Mouse (Mus musculus): ENCODE results near the gene Ccnb3. TPM values are rescaled to one million over a fixed set of nuclear protein-coding genes. Genes with fewer than 3 reads are reported as not detected.
"Not testable (repeated sequence)": the region's sequence is repeated elsewhere in the genome, so short reads cannot be mapped to it uniquely, and the experiment has no call there.

Ccnb3 gene
- not detected in 2 replicates for polyA plus RNA-seq (2015; fragmentation: Nextera tagmentation; extraction: Ambion mirVana)

GRCm38 (mm10) chrX:7041519-7041918, at the start of gene Ccnb3:
Ccnb3 (minus strand) TSS chrX:7041619.
- Histone ChIP-seq H3K36me3 (replicated peaks) (no peaks in the 10 kb centered on the region), H3K27ac (replicated peaks) (no peak within 1 kb of the TSS), H3K9ac (no peak within 1 kb of the TSS), H3K4me3 (replicated peaks) (no peak within 1 kb of the TSS), H3K4me1 (replicated peaks) (no peaks in the 10 kb centered on the region), H3K9me3 (replicated peaks) (no peaks in the 10 kb centered on the region), H3K4me2 (no peak within 1 kb of the TSS), H3K27me3 (no peaks in the 10 kb centered on the region)
- WGBS (ENCODE audit: insufficient replicate concordance): 89% methylated on average over 19 of the region's 19 CpGs
- no peak for ATAC-seq (ENCODE audit: insufficient read depth)

- Histone ChIP-seq H3K9me3 (replicated peaks) (no peaks in the 10 kb centered on the region), H3K9ac (no peak overlapping the region), H3K36me3 (replicated peaks) (no peaks in the 10 kb centered on the region), H3K27me3 (no peaks in the 10 kb centered on the region), H3K4me2 (no peak overlapping the region), H3K27ac (replicated peaks) (no peak overlapping the region), H3K4me3 (replicated peaks) (no peak overlapping the region), H3K4me1 (replicated peaks) (no peaks in the 10 kb centered on the region)
- ATAC-seq (ENCODE audit: insufficient read depth): no peak
These were observed 48.9 kb upstream of the Ccnb3 start for GRCm38 (mm10) chrX:7090323-7090722.

- Histone ChIP-seq H3K27ac (replicated peaks) (no peak overlapping the region), H3K36me3 (replicated peaks) (no peaks in the 10 kb centered on the region), H3K9ac (no peak overlapping the region), H3K9me3 (replicated peaks) (no peaks in the 10 kb centered on the region), H3K4me2 (no peak overlapping the region), H3K27me3 (no peaks in the 10 kb centered on the region), H3K4me3 (replicated peaks) (no peak overlapping the region), H3K4me1 (replicated peaks) (no peaks in the 10 kb centered on the region)
- ATAC-seq (ENCODE audit: insufficient read depth): no peak
- 33% methylated on average over 1 of the region's 1 CpGs for WGBS (ENCODE audit: insufficient replicate concordance)
These were observed 44.5 kb upstream of the Ccnb3 start for GRCm38 (mm10) chrX:7085878-7086277.

- H3K9me3 ChIP-seq (replicated peaks): no peaks in the 10 kb centered on the region
- ATAC-seq (ENCODE audit: insufficient read depth): no peak
- WGBS (ENCODE audit: insufficient replicate concordance): 60% methylated on average over 6 of the region's 6 CpGs
These were observed 38.5 kb upstream of the Ccnb3 start for GRCm38 (mm10) chrX:7079820-7080429.

GRCm38 (mm10) chrX:7068002-7068401, 26.6 kb upstream of the Ccnb3 start:
- no peak overlapping the region for H3K4me2 ChIP-seq
- no peaks in the 10 kb centered on the region for H3K4me1 ChIP-seq (replicated peaks)
- H3K27me3 ChIP-seq: no peaks in the 10 kb centered on the region
- no peak overlapping the region for H3K27ac ChIP-seq (replicated peaks)
- H3K9me3 ChIP-seq (replicated peaks): peaks cover 4% of the 10 kb centered on the region; the same call in 1 of the 2 replicates
- H3K4me3 ChIP-seq (replicated peaks): no peak overlapping the region
- H3K9ac ChIP-seq: no peak overlapping the region
- ATAC-seq (ENCODE audit: insufficient read depth): no peak
- WGBS (ENCODE audit: insufficient replicate concordance): 39% methylated on average over 2 of the region's 2 CpGs
- no peaks in the 10 kb centered on the region for H3K36me3 ChIP-seq (replicated peaks)

More at GRCm38 (mm10) chrX:7079820-7080429, 38.5 kb upstream of the Ccnb3 start:
- Histone ChIP-seq H3K27ac (replicated peaks) (no peak overlapping the region), H3K4me1 (replicated peaks) (no peaks in the 10 kb centered on the region), H3K36me3 (replicated peaks) (no peaks in the 10 kb centered on the region), H3K4me2 (no peak overlapping the region), H3K4me3 (replicated peaks) (no peak overlapping the region), H3K9ac (no peak overlapping the region), H3K27me3 (no peaks in the 10 kb centered on the region)

GRCm38 (mm10) chrX:7067219-7067618, 25.8 kb upstream of the Ccnb3 start, which contains the start of gene Akap4:
Akap4 (plus strand) TSS chrX:7067519.
- Histone ChIP-seq H3K9ac (no peak within 1 kb of the TSS), H3K27me3 (no peaks in the 10 kb centered on the region), H3K36me3 (replicated peaks) (no peaks in the 10 kb centered on the region), H3K9me3 (replicated peaks) (peaks cover 4% of the 10 kb centered on the region; the same call in 1 of the 2 replicates), H3K4me3 (replicated peaks) (no peak within 1 kb of the TSS), H3K4me2 (no peak within 1 kb of the TSS), H3K4me1 (replicated peaks) (no peaks in the 10 kb centered on the region), H3K27ac (replicated peaks) (no peak within 1 kb of the TSS)
- no peak for ATAC-seq (ENCODE audit: insufficient read depth)
- WGBS (ENCODE audit: insufficient replicate concordance): 69% methylated on average over 1 of the region's 1 CpGs

- Histone ChIP-seq H3K9me3 (replicated peaks) (no peaks in the 10 kb centered on the region), H3K4me3 (replicated peaks) (no peak overlapping the region), H3K27ac (replicated peaks) (no peak overlapping the region), H3K27me3 (no peaks in the 10 kb centered on the region), H3K36me3 (replicated peaks) (no peaks in the 10 kb centered on the region), H3K9ac (no peak overlapping the region), H3K4me1 (replicated peaks) (no peaks in the 10 kb centered on the region), H3K4me2 (no peak overlapping the region)
- no peak for ATAC-seq (ENCODE audit: insufficient read depth)
These were observed 22.7 kb upstream of the Ccnb3 start for GRCm38 (mm10) chrX:7064109-7064508.

GRCm38 (mm10) chrX:7057634-7058033, 16.2 kb upstream of the Ccnb3 start:
- Histone ChIP-seq H3K27ac (replicated peaks) (peak overlapping the region; percentile 78), H3K4me2 (peak overlapping the region; percentile 45), H3K4me1 (replicated peaks) (peaks cover 19% of the 10 kb centered on the region), H3K9ac (no peak overlapping the region), H3K36me3 (replicated peaks) (no peaks in the 10 kb centered on the region), H3K27me3 (no peaks in the 10 kb centered on the region), H3K4me3 (replicated peaks) (no peak overlapping the region), H3K9me3 (replicated peaks) (no peaks in the 10 kb centered on the region)
- 32% methylated on average over 2 of the region's 2 CpGs for WGBS (ENCODE audit: insufficient replicate concordance)
- ATAC-seq (ENCODE audit: insufficient read depth): peak; percentile 96

- H3K4me1 ChIP-seq (replicated peaks): peaks cover 19% of the 10 kb centered on the region
- no peak overlapping the region for H3K9ac ChIP-seq
- no peaks in the 10 kb centered on the region for H3K27me3 ChIP-seq
- no peaks in the 10 kb centered on the region for H3K36me3 ChIP-seq (replicated peaks)
- no peak overlapping the region for H3K4me3 ChIP-seq (replicated peaks)
- H3K9me3 ChIP-seq (replicated peaks): no peaks in the 10 kb centered on the region
- peak overlapping the region; percentile 45 for H3K4me2 ChIP-seq
- peak; percentile 77 for ATAC-seq (ENCODE audit: insufficient read depth)
- peak overlapping the region; percentile 72 for H3K27ac ChIP-seq (replicated peaks)
These were observed 15.6 kb upstream of the Ccnb3 start for GRCm38 (mm10) chrX:7057056-7057455.

GRCm38 (mm10) chrX:6983916-6984315, 57.5 kb downstream of the Ccnb3 start:
- not testable (repeated sequence) for H3K27ac ChIP-seq (replicated peaks); H3K4me1 ChIP-seq (replicated peaks); H3K9me3 ChIP-seq (replicated peaks); H3K36me3 ChIP-seq (replicated peaks); H3K4me2 ChIP-seq; H3K27me3 ChIP-seq; H3K4me3 ChIP-seq (replicated peaks); H3K9ac ChIP-seq; ATAC-seq (ENCODE audit: insufficient read depth)
- 43% methylated on average over 4 of the region's 4 CpGs for WGBS (ENCODE audit: insufficient replicate concordance)

- 39% methylated on average over 1 of the region's 1 CpGs for WGBS (ENCODE audit: insufficient replicate concordance)
These were observed 69.5 kb downstream of the Ccnb3 start for GRCm38 (mm10) chrX:6971956-6972355.

GRCm38 (mm10) chrX:6968598-6968997, 72.8 kb downstream of the Ccnb3 start:
- WGBS (ENCODE audit: insufficient replicate concordance): 32% methylated on average over 3 of the region's 3 CpGs

More at GRCm38 (mm10) chrX:6971956-6972355, 69.5 kb downstream of the Ccnb3 start:
- Histone ChIP-seq H3K4me1 (replicated peaks) (no peaks in the 10 kb centered on the region), H3K9ac (no peak overlapping the region), H3K4me3 (replicated peaks) (no peak overlapping the region), H3K4me2 (no peak overlapping the region), H3K36me3 (replicated peaks) (no peaks in the 10 kb centered on the region), H3K9me3 (replicated peaks) (no peaks in the 10 kb centered on the region), H3K27me3 (no peaks in the 10 kb centered on the region), H3K27ac (replicated peaks) (no peak overlapping the region)
- no peak for ATAC-seq (ENCODE audit: insufficient read depth)

More at GRCm38 (mm10) chrX:6968598-6968997, 72.8 kb downstream of the Ccnb3 start:
- no peaks in the 10 kb centered on the region for H3K27me3 ChIP-seq
- no peak overlapping the region for H3K4me2 ChIP-seq
- no peak for ATAC-seq (ENCODE audit: insufficient read depth)
- H3K4me3 ChIP-seq (replicated peaks): no peak overlapping the region
- no peaks in the 10 kb centered on the region for H3K36me3 ChIP-seq (replicated peaks)
- H3K9ac ChIP-seq: no peak overlapping the region
- H3K4me1 ChIP-seq (replicated peaks): no peaks in the 10 kb centered on the region
- H3K9me3 ChIP-seq (replicated peaks): no peaks in the 10 kb centered on the region
- H3K27ac ChIP-seq (replicated peaks): no peak overlapping the region

All from liver, embryonic 15.5 days (tissue).